Mouse (Mus musculus): Measurements from ENCODE around the gene Spg21. TPM values are rescaled to one million over a fixed set of nuclear protein-coding genes. Genes with fewer than 3 reads are reported as not detected.

The Spg21 gene
- polyA plus RNA-seq (2017; shearing (Covaris generic)) = 86.3 TPM

DNA sequence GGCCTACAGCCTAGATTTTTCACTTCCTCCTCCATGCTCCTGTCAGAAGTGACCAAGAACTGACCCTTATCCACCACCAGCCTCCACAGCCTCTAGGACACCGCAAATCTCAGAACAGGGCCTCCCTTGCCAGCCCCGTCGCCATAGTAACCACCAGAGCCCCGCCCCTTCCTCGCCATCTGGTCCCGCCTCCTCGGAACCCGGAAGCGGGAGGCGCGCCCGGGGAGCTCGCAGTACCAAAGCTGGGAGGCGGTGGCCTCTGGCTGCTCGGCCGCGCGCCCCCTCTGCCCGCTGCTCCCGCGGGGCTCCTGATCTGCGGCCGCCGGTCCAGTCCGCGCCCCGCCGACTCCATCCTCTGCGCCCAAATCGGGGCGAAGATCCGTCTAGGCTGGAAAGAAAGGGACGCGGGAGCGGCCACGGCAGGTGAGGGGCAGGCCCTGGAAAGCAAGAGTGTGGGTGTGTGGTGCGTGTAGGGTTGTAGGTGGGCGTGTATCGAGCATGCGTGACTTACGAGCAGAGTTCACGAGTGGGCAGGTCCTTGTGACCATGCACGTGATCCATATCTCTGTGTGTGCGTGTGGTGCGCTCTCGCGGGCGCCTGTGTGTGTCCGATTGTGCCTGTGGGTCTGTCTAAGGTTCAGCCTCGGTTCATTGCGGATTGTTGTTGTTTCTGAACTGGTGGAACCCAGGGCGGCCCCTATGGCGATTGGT, at the start of gene Spg21:
Spg21 (plus strand) TSS at position 216 of the 711 bp plus-strand sequence.

DNA sequence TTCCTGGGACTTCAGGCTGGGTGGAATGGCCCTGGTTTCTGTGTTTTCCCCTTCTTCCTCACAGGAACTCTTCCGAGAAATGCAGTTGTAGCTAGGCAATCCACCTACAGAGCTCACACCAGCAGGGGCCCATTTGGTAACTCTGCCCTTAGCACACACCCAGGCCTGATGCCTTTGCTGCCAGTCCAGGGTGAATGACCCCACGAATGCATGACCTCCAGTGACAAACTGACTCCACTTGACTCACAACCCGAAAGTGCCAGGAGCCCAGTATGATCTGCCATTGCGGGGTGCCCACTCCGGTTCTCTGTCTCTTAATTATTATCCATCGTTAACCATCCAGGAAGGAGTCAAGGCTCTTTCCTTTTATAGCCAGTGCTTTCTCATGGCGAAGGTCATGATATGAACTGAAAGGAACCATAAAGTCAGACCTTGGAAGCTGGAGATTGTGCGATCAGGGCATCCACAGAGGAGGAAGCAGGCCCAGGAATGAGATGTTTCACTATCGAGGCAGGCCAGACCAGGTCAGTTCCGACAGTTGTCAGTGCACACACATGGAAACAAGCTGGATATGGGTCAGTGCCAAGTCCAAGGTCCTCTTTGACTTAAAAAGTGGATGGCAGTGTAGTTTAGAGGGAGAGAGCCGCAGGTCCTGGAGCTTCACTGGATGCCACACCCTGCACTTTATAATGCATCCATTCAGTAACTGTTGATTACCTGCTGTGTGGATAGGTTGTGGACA, 37.8 kb upstream of the Spg21 start, which contains the start of gene Slc51b:
Slc51b (minus strand) TSS at position 196 of the 742 bp plus-strand sequence.

DNA sequence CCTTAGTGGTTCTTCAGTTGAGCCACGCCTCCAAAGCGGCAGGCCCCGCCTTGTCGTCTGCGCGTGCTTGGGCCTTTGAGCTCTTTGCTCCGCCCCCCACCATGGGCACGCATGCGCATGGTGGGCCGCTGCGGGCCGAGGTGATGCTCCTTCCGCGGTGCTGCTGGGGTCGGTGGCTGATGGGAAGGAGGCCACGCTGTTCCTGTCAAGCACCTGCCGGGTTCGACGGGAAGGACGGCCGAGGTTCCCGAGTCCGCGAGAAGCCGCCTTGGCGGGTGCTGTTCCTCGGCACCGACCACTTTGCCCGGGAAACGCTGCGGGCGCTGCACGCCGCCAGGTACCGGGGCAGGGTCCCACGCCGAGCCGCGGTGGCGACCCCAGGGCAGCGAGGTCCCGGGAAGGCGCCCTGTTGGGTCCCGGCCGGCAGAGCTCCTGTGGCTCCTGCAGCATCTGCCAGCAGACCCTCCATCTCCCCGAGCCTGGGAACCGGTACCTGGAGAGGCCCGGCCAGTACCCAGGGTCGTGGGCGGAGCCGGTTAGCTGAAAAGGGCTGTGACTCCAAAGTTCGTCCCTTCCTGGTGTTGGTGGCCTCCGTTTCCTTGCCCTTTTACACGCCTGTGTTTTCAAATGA, 25.0 kb upstream of the Spg21 start, which contains the start of gene Mtfmt:
Mtfmt (plus strand) TSS at position 112 of the 631 bp plus-strand sequence.

DNA sequence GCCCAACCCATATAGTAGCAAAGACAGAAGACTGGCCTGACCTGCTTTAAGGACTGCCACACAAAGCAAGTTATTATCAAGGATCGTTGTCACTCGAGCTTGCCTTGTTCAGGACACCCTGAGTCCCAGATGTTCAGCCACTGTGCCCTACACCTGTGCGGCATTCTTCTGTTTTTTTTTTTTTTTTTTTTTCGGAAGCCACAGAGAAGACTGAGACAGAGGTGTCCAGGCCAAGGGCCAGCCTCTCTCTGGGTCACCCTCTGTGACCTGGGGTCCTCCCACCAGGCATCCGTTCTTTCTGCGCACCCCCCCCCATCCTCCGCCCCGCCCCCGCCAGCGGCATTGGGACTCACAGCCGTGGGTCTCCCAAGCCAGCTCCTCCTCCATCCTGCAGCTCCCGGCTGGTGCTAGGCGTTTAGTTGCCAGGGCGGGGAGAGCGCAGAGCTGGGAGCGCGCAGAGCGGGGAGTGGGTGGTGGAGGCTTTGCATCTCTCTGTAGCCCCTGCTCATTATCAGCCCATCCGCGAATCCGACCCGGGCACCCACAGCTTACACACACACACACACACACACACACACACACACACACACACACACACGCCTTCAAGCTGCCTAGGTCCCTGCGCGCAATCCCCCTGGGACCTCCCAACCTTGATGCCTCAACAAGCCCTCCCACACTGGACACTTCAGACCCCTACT, 59.2 kb downstream of the Spg21 start, which contains the start of gene Ankdd1a:
Ankdd1a (minus strand) TSS at position 387 of the 698 bp plus-strand sequence.

Other genes starting within 250 kb of the Spg21 start
- gene Cilp, start 195.8 kb upstream of the Spg21 start, polyA plus RNA-seq (2017; shearing (Covaris generic)) = not detected
- 50.9 TPM for gene Clpx, start 166.7 kb upstream of the Spg21 start, polyA plus RNA-seq (2017; shearing (Covaris generic))
- gene Pdcd7, start 114.8 kb upstream of the Spg21 start, polyA plus RNA-seq (2017; shearing (Covaris generic)) = 3.6 TPM
- not detected for gene Ubap1l, start 99.9 kb upstream of the Spg21 start, polyA plus RNA-seq (2017; shearing (Covaris generic))
- gene Kbtbd13, start 69.3 kb upstream of the Spg21 start, polyA plus RNA-seq (2017; shearing (Covaris generic)) = not detected
- gene Rasl12, start 62.4 kb upstream of the Spg21 start, polyA plus RNA-seq (2017; shearing (Covaris generic)) = not detected
- not detected for gene Slc51b, start 38.0 kb upstream of the Spg21 start, polyA plus RNA-seq (2017; shearing (Covaris generic))
- gene Mtfmt, start 25.2 kb upstream of the Spg21 start, polyA plus RNA-seq (2017; shearing (Covaris generic)) = 45.0 TPM
- not detected for gene Ankdd1a, start 59.2 kb downstream of the Spg21 start, polyA plus RNA-seq (2017; shearing (Covaris generic))
- 91.5 TPM for gene Plekho2, start 119.1 kb downstream of the Spg21 start, polyA plus RNA-seq (2017; shearing (Covaris generic))
- 0.35 TPM for gene Pif1, start 126.2 kb downstream of the Spg21 start, polyA plus RNA-seq (2017; shearing (Covaris generic))
- gene Rbpms2, start 168.7 kb downstream of the Spg21 start, polyA plus RNA-seq (2017; shearing (Covaris generic)) = 0.95 TPM
- 135 TPM for gene Oaz2, start 207.1 kb downstream of the Spg21 start, polyA plus RNA-seq (2017; shearing (Covaris generic))